Mouse (Mus musculus): ENCODE results near the gene Isg20l2.

DNA sequence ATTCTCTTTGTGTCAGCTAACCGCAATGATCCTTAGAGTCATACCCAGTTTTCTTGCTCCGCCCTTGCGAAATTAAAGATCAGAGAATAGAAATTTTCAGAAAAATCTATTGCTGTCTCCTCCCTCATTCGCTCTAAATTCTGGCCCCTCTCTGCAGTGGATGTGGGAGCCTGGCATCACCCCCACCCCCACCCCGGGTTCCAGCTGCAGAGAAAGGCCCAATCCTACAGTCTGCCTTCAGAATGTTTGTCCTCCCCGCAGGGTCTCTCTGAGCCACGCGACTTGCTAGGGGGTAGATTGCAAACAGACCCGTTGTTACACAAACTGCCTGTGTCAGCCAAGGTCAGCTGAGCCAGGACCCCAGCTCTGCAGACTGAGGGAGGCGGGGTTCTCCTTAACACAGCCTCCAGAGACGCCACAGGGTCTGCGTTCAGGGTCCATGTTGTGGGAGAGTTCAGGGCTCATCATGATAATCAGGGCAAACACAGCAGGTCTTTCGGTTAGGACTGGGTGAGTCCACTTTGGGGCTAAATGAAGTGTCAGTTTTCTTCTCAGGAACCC, 19.9 kb downstream of the Isg20l2 start:
- TF ChIP-seq CTCF (IDR thresholded peaks at IDR 0.05; ENCODE audit: low read depth) (no peak), EP300 (IDR thresholded peaks at IDR 0.05; ENCODE audit: low read depth) (no peak)

Data from heart, postnatal 0 days (tissue).